Mouse (Mus musculus): ENCODE results near the gene Slc22a15. TPM values are rescaled to one million over a fixed set of nuclear protein-coding genes. Genes with fewer than 3 reads are reported as not detected.

Gene Slc22a15
- total RNA-seq, 1 experiment, result 0.76 TPM

GRCm38 (mm10) chr3:101939152-101939551 lies 14.9 kb upstream of the Slc22a15 start:
- no peak for DNase-seq (ENCODE audit: low read depth, low spot score)
- no peaks in the 10 kb centered on the region for H3K36me3 ChIP-seq (ENCODE audit: control insufficient read depth, insufficient read depth, low read length, poor library complexity, severe bottlenecking)
- no peak for TF ChIP-seq HCFC1 (IDR thresholded peaks at IDR 0.05; ENCODE audit: borderline replicate concordance, insufficient read depth, low read length)

GRCm38 (mm10) chr3:101936369-101936768 lies 12.1 kb upstream of the Slc22a15 start:
- no peak overlapping the region for H3K4me3 ChIP-seq (ENCODE audit: insufficient read depth in 1 of 2, low read depth in 1 of 2, low read length in 2 of 2, poor library complexity in 1 of 2, severe bottlenecking in 1 of 2)
- no peaks in the 10 kb centered on the region for H3K9me3 ChIP-seq (ENCODE audit: control insufficient read depth, insufficient read depth, low read depth, low read length)
- no peaks in the 10 kb centered on the region for H3K36me3 ChIP-seq (ENCODE audit: control insufficient read depth, insufficient read depth, low read length, poor library complexity, severe bottlenecking)
- DNase-seq (ENCODE audit: low read depth, low spot score), result no peak
- no peak overlapping the region for H3K9ac ChIP-seq (ENCODE audit: insufficient read depth, low read depth, low read length, poor library complexity, severe bottlenecking)
- H3K27ac ChIP-seq (ENCODE audit: insufficient read depth, low read depth, low read length, poor library complexity, severe bottlenecking), result no peak overlapping the region
- TF ChIP-seq CHD2 (IDR thresholded peaks at IDR 0.05; ENCODE audit: low read depth, low read length) (no peak), ZC3H11A (IDR thresholded peaks at IDR 0.05; ENCODE audit: borderline replicate concordance, low read depth, low read length) (no peak), MAFK (IDR thresholded peaks at IDR 0.05; ENCODE audit: insufficient read depth, low read depth, low read length) (no peak), ZNF384 (IDR thresholded peaks at IDR 0.05; ENCODE audit: low read depth, low read length) (no peak), HCFC1 (IDR thresholded peaks at IDR 0.05; ENCODE audit: borderline replicate concordance, insufficient read depth, low read length) (no peak)
- in situ Hi-C loops (cut with MboI; ENCODE audit: low sequenced_read_pairs in 2 of 2, unreplicated experiment in 2 of 2), result no loop called here
- no peaks in the 10 kb centered on the region for H3K4me1 ChIP-seq (ENCODE audit: control insufficient read depth in 2 of 2, insufficient read depth in 2 of 2, low read length in 2 of 2, poor library complexity in 1 of 2)

More at GRCm38 (mm10) chr3:101939152-101939551, 14.9 kb upstream of the Slc22a15 start:
- in situ Hi-C loops (cut with MboI; ENCODE audit: low sequenced_read_pairs in 2 of 2, unreplicated experiment in 2 of 2), result no loop called here
- Histone ChIP-seq H3K27ac (ENCODE audit: insufficient read depth, low read depth, low read length, poor library complexity, severe bottlenecking) (no peak overlapping the region), H3K4me3 (ENCODE audit: insufficient read depth in 1 of 2, low read depth in 1 of 2, low read length in 2 of 2, poor library complexity in 1 of 2, severe bottlenecking in 1 of 2) (no peak overlapping the region), H3K9me3 (ENCODE audit: control insufficient read depth, insufficient read depth, low read depth, low read length) (no peaks in the 10 kb centered on the region), H3K4me1 (ENCODE audit: control insufficient read depth in 2 of 2, insufficient read depth in 2 of 2, low read length in 2 of 2, poor library complexity in 1 of 2) (no peaks in the 10 kb centered on the region), H3K9ac (ENCODE audit: insufficient read depth, low read depth, low read length, poor library complexity, severe bottlenecking) (no peak overlapping the region)

GRCm38 (mm10) chr3:101933820-101934219 lies 9.6 kb upstream of the Slc22a15 start:
- Histone ChIP-seq H3K9ac (ENCODE audit: insufficient read depth, low read depth, low read length, poor library complexity, severe bottlenecking) (no peak overlapping the region), H3K4me3 (ENCODE audit: insufficient read depth in 1 of 2, low read depth in 1 of 2, low read length in 2 of 2, poor library complexity in 1 of 2, severe bottlenecking in 1 of 2) (no peak overlapping the region), H3K4me1 (ENCODE audit: control insufficient read depth in 2 of 2, insufficient read depth in 2 of 2, low read length in 2 of 2, poor library complexity in 1 of 2) (no peaks in the 10 kb centered on the region), H3K36me3 (ENCODE audit: control insufficient read depth, insufficient read depth, low read length, poor library complexity, severe bottlenecking) (no peaks in the 10 kb centered on the region), H3K9me3 (ENCODE audit: control insufficient read depth, insufficient read depth, low read depth, low read length) (no peaks in the 10 kb centered on the region), H3K27ac (ENCODE audit: insufficient read depth, low read depth, low read length, poor library complexity, severe bottlenecking) (no peak overlapping the region)
- TF ChIP-seq ZNF384 (IDR thresholded peaks at IDR 0.05; ENCODE audit: low read depth, low read length), result no peak
- TF ChIP-seq MAFK (IDR thresholded peaks at IDR 0.05; ENCODE audit: insufficient read depth, low read depth, low read length), result no peak
- no peak for TF ChIP-seq ZC3H11A (IDR thresholded peaks at IDR 0.05; ENCODE audit: borderline replicate concordance, low read depth, low read length)
- no peak for TF ChIP-seq HCFC1 (IDR thresholded peaks at IDR 0.05; ENCODE audit: borderline replicate concordance, insufficient read depth, low read length)
- no peak for TF ChIP-seq CHD2 (IDR thresholded peaks at IDR 0.05; ENCODE audit: low read depth, low read length)
- no peak for DNase-seq (ENCODE audit: low read depth, low spot score)
- in situ Hi-C loops (cut with MboI; ENCODE audit: low sequenced_read_pairs in 2 of 2, unreplicated experiment in 2 of 2), result no loop called here

- H3K4me1 ChIP-seq (ENCODE audit: control insufficient read depth in 2 of 2, insufficient read depth in 2 of 2, low read length in 2 of 2, poor library complexity in 1 of 2), result no peaks in the 10 kb centered on the region
- TF ChIP-seq HCFC1 (IDR thresholded peaks at IDR 0.05; ENCODE audit: borderline replicate concordance, insufficient read depth, low read length) (no peak), MAFK (IDR thresholded peaks at IDR 0.05; ENCODE audit: insufficient read depth, low read depth, low read length) (no peak), ZC3H11A (IDR thresholded peaks at IDR 0.05; ENCODE audit: borderline replicate concordance, low read depth, low read length) (no peak), ZNF384 (IDR thresholded peaks at IDR 0.05; ENCODE audit: low read depth, low read length) (no peak), CHD2 (IDR thresholded peaks at IDR 0.05; ENCODE audit: low read depth, low read length) (no peak)
- H3K27ac ChIP-seq (ENCODE audit: insufficient read depth, low read depth, low read length, poor library complexity, severe bottlenecking), result no peak overlapping the region
- no peak for DNase-seq (ENCODE audit: low read depth, low spot score)
- no peak overlapping the region for H3K9ac ChIP-seq (ENCODE audit: insufficient read depth, low read depth, low read length, poor library complexity, severe bottlenecking)
- in situ Hi-C loops (cut with MboI; ENCODE audit: low sequenced_read_pairs in 2 of 2, unreplicated experiment in 2 of 2), result no loop called here
- no peak overlapping the region for H3K4me3 ChIP-seq (ENCODE audit: insufficient read depth in 1 of 2, low read depth in 1 of 2, low read length in 2 of 2, poor library complexity in 1 of 2, severe bottlenecking in 1 of 2)
- H3K36me3 ChIP-seq (ENCODE audit: control insufficient read depth, insufficient read depth, low read length, poor library complexity, severe bottlenecking), result no peaks in the 10 kb centered on the region
- H3K9me3 ChIP-seq (ENCODE audit: control insufficient read depth, insufficient read depth, low read depth, low read length), result no peaks in the 10 kb centered on the region
Measured at GRCm38 (mm10) chr3:101929105-101929876, 5.0 kb upstream of the Slc22a15 start.

- Histone ChIP-seq H3K4me1 (ENCODE audit: control insufficient read depth in 2 of 2, insufficient read depth in 2 of 2, low read length in 2 of 2, poor library complexity in 1 of 2) (no peaks in the 10 kb centered on the region), H3K4me3 (ENCODE audit: insufficient read depth in 1 of 2, low read depth in 1 of 2, low read length in 2 of 2, poor library complexity in 1 of 2, severe bottlenecking in 1 of 2) (no peak overlapping the region), H3K27ac (ENCODE audit: insufficient read depth, low read depth, low read length, poor library complexity, severe bottlenecking) (no peak overlapping the region), H3K9ac (ENCODE audit: insufficient read depth, low read depth, low read length, poor library complexity, severe bottlenecking) (no peak overlapping the region), H3K9me3 (ENCODE audit: control insufficient read depth, insufficient read depth, low read depth, low read length) (no peaks in the 10 kb centered on the region), H3K36me3 (ENCODE audit: control insufficient read depth, insufficient read depth, low read length, poor library complexity, severe bottlenecking) (no peaks in the 10 kb centered on the region)
- TF ChIP-seq ZC3H11A (IDR thresholded peaks at IDR 0.05; ENCODE audit: borderline replicate concordance, low read depth, low read length), result no peak
- TF ChIP-seq CHD2 (IDR thresholded peaks at IDR 0.05; ENCODE audit: low read depth, low read length), result no peak
- no peak for TF ChIP-seq MAFK (IDR thresholded peaks at IDR 0.05; ENCODE audit: insufficient read depth, low read depth, low read length)
- TF ChIP-seq ZNF384 (IDR thresholded peaks at IDR 0.05; ENCODE audit: low read depth, low read length), result no peak
- no peak for TF ChIP-seq HCFC1 (IDR thresholded peaks at IDR 0.05; ENCODE audit: borderline replicate concordance, insufficient read depth, low read length)
- DNase-seq (ENCODE audit: low read depth, low spot score), result no peak
- in situ Hi-C loops (cut with MboI; ENCODE audit: low sequenced_read_pairs in 2 of 2, unreplicated experiment in 2 of 2), result no loop called here
Measured at GRCm38 (mm10) chr3:101926636-101927035, 2.4 kb upstream of the Slc22a15 start.
